Mouse (Mus musculus) skeletal muscle tissue, adult 2 months (tissue): Measurements from ENCODE around the gene Hoxa11.

ENCODE experiments used
- DNase-seq: peaks from one replicate; pipeline ENCODE4 v3.0.0-alpha.2; 2012; ENCODE audit warnings: low read depth, low spot score

Gene Hoxa11

GRCm38 (mm10) chr6:52265306-52265912, 19.8 kb upstream of the Hoxa11 start:
- no peak for DNase-seq

- no peak for DNase-seq
Observed at GRCm38 (mm10) chr6:52264106-52264790, 18.6 kb upstream of the Hoxa11 start.

DNA sequence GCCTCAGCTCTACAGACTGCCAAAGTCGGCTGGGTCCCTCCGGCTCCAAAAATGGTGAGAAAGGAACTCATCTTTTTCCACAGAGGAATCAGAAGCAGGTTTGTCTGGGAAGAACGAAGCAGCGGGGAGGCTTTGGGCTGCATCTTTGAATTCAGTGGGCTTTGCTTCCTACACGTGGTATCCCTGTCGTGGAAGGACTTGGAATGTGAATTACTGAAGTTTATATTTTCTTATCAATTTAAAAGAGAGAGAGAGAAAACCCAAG, 17.6 kb upstream of the Hoxa11 start:
- DNase-seq = no peak

GRCm38 (mm10) chr6:52262463-52263320, 17.1 kb upstream of the Hoxa11 start:
- DNase-seq = no peak

GRCm38 (mm10) chr6:52261751-52262462, 16.3 kb upstream of the Hoxa11 start:
- DNase-seq = no peak

GRCm38 (mm10) chr6:52260654-52261575, 15.3 kb upstream of the Hoxa11 start, which contains the start of gene Hoxa13:
TSS of gene Hoxa13 (minus strand) at chr6:52260880.
- DNase-seq = no peak

DNA sequence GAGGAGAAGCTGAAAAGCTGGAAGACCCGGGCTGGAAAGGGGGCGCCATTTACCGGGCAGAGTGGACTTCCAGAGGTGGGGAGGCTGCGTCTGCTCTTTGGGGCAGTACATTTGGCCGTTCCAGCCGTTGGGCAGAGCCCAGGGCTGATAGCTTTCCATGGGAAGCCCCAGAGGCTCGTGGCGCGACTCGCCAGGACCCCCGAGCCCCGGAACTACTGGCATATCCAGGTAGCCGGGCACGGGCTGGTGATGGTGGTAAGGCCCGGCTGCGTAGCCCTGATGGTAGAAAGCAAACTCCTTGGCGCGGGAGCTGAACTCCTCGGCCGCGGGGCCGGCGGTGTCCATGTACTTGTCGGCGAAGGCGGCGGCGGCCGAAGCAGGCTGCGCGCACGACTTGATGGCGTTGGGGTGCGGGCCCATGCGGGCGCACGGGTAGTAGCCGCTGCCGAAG, 14.2 kb upstream of the Hoxa11 start:
- DNase-seq = no peak

DNA sequence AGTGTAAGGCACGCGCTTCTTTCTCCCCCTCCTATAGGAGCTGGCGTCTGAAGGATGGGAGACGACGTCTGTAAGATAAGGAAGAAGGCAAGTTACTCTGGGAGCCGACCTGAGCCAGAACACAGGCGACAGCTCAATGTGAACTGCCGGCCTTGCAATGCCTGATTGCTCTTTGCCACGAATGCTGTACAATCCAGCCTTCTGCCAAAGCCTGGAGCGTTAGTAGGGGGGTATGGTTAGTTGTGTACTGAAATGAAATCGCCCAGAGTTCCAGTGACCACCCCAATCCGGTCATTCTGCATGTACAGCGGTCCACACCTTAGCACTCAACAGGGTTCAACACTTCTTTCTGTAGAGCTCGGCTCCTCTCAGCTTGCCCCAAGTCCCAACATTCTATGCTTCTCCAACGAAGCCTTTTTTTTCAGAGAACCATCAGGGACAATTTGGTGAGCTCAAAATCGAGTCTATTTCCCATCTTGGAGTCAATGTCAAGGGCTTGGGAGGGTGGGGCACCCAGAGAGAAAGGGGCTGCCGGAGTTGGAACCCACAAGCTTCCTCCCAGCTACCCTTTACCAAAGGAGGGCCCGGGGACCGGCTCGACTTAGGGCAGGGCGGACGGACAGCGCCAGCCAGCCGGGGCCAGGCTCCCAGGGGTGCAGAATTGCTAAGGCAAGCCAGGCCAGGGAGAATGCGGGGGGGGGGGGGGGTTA, 13.6 kb upstream of the Hoxa11 start:
- DNase-seq = no peak

DNA sequence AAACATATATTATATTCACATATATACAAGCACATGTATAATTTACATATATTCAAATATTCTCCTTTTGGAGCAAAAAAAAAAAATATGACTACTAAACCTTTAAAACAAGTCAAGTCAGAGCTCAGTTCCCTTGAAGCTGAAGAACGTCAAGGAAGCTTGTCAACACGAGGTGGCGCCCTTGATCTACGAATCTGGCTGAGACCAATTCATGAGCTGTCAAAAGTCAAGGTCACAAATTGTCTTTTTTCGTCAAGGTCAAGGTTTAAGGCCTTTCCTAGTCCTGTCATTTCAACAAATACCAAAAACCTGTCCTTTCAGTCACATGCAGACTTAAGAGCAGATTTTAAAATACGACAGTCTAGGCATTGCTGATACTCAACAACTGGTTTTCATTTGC, 11.3 kb upstream of the Hoxa11 start:
- peak; percentile 64 for DNase-seq

GRCm38 (mm10) chr6:52253511-52254500, 8.2 kb upstream of the Hoxa11 start:
- DNase-seq = no peak

- no peak for DNase-seq
Observed at GRCm38 (mm10) chr6:52252775-52253376, 7.3 kb upstream of the Hoxa11 start.

GRCm38 (mm10) chr6:52252016-52252774, 6.6 kb upstream of the Hoxa11 start:
- DNase-seq = no peak

- no peak for DNase-seq
Observed at GRCm38 (mm10) chr6:52251177-52251879, 5.7 kb upstream of the Hoxa11 start.

- DNase-seq = no peak
Observed at GRCm38 (mm10) chr6:52249826-52250225, 4.2 kb upstream of the Hoxa11 start.

- DNase-seq = no peak
Observed at GRCm38 (mm10) chr6:52249415-52249738, 3.8 kb upstream of the Hoxa11 start.

DNA sequence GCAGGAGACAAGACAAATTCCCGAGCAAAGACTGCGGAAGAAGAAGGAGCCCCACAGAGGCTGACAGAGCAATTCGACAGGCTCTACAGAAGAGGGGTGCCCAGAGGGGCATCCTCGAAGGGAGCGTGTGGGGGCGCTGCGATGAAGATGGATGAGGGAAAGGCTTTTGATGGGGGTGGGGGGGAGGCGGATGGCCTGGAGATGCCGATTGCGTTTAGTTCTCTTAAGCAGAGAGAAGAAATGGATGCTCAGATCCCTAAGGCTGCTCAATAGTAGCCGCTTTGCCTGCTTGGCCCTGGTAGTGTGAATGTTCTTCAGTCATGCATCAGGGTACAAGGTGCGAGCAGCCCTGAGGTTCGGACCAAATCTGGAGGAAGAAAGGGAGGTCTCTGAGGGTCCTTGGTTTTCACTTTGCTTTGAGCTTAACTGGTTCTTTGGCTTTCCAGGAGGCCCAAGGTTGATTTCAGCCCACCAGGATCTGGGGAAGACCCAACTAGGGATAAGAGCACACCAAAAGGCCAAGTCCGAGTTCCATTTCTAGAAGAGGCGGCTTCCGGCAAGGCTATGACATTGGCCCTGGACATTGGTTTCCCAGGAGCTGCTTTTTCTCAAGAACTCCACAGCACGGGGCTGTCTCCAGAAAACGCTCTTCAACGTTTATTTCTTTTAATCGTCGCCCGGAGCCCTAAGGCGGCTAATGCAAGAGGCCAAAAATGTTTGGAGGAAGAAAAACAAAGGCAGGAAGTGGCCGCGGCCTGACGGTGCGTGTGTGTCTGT, 3.2 kb upstream of the Hoxa11 start:
- DNase-seq = no peak
